Mouse (Mus musculus) layer of hippocampus, adult 9-10 months (tissue): ENCODE measurements at regions not wholly inside any gene's neighbourhood (a gene's known extent, or its start where the extent isn't known, plus 50 kb on each side); places are given as distances from the start of the nearest gene placed in this dataset.
A peak's percentile ranks its signal among the peaks of the same experiment; 100 is the strongest.
"Not testable (repeated sequence)": the region's sequence is repeated elsewhere in the genome, so short reads cannot be mapped to it uniquely, and the experiment has no call there.

Source experiments
- DNase-seq: peaks from one replicate; pipeline ENCODE4 v3.0.0; 2022; ENCODE audit warnings: low spot score

- DNase-seq: not testable (repeated sequence)
These were observed 525.2 kb downstream of the 4930447F04Rik start for GRCm38 (mm10) chrX:65778656-65779370.

DNA sequence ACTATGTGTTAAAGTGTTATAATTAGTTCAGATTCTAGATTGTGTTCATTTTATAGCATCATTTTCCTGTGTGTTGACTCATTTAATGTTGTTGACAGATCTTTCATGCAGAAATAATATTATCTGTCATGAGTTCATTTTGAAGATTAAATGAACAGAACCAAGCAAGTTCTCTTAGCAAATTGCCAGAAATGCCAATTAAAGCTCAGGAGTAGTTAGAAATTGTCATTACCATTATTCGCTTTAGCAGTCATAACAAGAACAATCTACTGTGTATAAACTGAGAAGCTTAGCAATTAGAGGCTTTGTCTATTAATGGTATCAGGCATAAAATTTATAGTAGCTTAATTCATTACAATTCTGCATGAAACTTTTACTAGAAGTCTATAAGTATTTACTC lies 534.2 kb downstream of the 4930447F04Rik start:
- no peak for DNase-seq

GRCm38 (mm10) chrX:65734577-65734976 lies 569.4 kb downstream of the 4930447F04Rik start:
- DNase-seq: peak; percentile 8

- peak; percentile 1 for DNase-seq
These were observed 588.5 kb downstream of the 4930447F04Rik start for GRCm38 (mm10) chrX:65715562-65715961.
